Mouse (Mus musculus): ENCODE results near the gene Hectd1. TPM values are rescaled to one million over a fixed set of nuclear protein-coding genes. Genes with fewer than 3 reads are reported as not detected.

The Hectd1 gene
- polyA plus RNA-seq, 1 experiment from 2014 or later: 35.9 TPM

- no peak overlapping the region for H3K9ac ChIP-seq
- no peak for ATAC-seq (ENCODE audit: low read depth)
- no peaks in the 10 kb centered on the region for H3K27me3 ChIP-seq
- 0 out of 2 replicates have a peak overlapping the region, but pooled peaks have one; percentile 33 for H3K27ac ChIP-seq (replicated peaks)
- H3K9me3 ChIP-seq: no peaks in the 10 kb centered on the region
- 0 out of 2 replicates have a peak, but pooled peaks cover 2% of the 10 kb centered on the region for H3K4me1 ChIP-seq (replicated peaks)
- no peak overlapping the region for H3K4me3 ChIP-seq
- H3K36me3 ChIP-seq: no peaks in the 10 kb centered on the region
- H3K4me2 ChIP-seq: no peak overlapping the region
- WGBS: 74% methylated on average over 14 of the region's 14 CpGs
Observed at GRCm38 (mm10) chr12:51708941-51709686, 120.2 kb downstream of the Hectd1 start.

GRCm38 (mm10) chr12:51706673-51707235 is 122.6 kb downstream of the Hectd1 start:
- peaks cover 7% of the 10 kb centered on the region; the same call in 1 of the 2 replicates for H3K4me1 ChIP-seq (replicated peaks)
- H3K36me3 ChIP-seq: no peaks in the 10 kb centered on the region
- H3K9ac ChIP-seq: no peak overlapping the region
- ATAC-seq (ENCODE audit: low read depth): no peak
- H3K27me3 ChIP-seq: no peaks in the 10 kb centered on the region
- H3K27ac ChIP-seq (replicated peaks): no peak overlapping the region
- no peak overlapping the region for H3K4me2 ChIP-seq
- H3K4me3 ChIP-seq: no peak overlapping the region
- no peaks in the 10 kb centered on the region for H3K9me3 ChIP-seq
- 90% methylated on average over 5 of the region's 5 CpGs for WGBS

DNA sequence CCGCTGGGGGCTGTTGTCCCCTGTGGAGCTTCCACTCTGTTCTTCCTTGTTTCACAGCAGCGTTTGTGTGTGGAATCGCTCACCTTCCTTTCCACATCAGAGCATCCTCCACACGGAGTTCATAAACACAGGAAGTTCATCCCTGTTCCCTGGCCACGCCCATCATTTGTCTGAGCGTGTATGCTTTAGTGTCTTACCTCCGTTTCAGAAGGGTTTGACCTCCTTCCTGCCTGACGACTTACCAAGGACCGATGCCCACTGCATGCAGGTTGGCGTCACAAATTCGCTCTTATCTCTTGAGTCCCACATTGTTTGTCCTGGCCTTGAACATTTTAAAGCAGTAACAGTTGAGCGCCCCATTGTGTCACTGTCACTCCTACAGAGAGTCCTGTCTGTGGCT is 123.6 kb downstream of the Hectd1 start:
- H3K36me3 ChIP-seq: no peaks in the 10 kb centered on the region
- no peaks in the 10 kb centered on the region for H3K27me3 ChIP-seq
- H3K4me3 ChIP-seq: no peak overlapping the region
- H3K9ac ChIP-seq: no peak overlapping the region
- no peak for ATAC-seq (ENCODE audit: low read depth)
- no peak overlapping the region for H3K27ac ChIP-seq (replicated peaks)
- 0 out of 2 replicates have a peak, but pooled peaks cover 3% of the 10 kb centered on the region for H3K9me3 ChIP-seq
- 81% methylated on average over 12 of the region's 12 CpGs for WGBS
- H3K4me2 ChIP-seq: no peak overlapping the region
- H3K4me1 ChIP-seq (replicated peaks): peaks cover 7% of the 10 kb centered on the region; the same call in 1 of the 2 replicates

DNA sequence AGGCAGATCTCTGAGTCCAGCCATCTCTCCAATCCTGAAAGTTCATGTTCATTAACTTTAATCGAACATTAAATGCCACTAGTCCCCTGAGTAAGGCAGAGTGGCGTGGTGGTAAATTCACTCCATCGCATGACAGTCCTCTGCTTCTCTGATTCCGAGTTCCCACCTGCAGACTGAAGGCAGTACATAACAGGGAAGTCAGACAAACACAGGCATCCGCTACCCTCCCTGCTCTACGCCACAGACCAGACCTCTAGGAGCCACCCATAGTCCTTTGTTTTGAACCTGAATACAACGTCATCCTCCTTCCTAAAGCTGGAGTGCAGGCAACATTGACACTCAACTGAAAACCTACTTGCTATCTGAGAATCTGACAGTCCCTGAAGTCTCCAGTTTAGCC is 124.8 kb downstream of the Hectd1 start:
- no peaks in the 10 kb centered on the region for H3K27me3 ChIP-seq
- WGBS: 67% methylated on average over 7 of the region's 7 CpGs
- H3K9ac ChIP-seq: no peak overlapping the region
- H3K27ac ChIP-seq (replicated peaks): no peak overlapping the region
- H3K4me1 ChIP-seq (replicated peaks): peaks cover 7% of the 10 kb centered on the region; the same call in 1 of the 2 replicates
- no peaks in the 10 kb centered on the region for H3K36me3 ChIP-seq
- no peak overlapping the region for H3K4me3 ChIP-seq
- no peak overlapping the region for H3K4me2 ChIP-seq
- no peak for ATAC-seq (ENCODE audit: low read depth)
- H3K9me3 ChIP-seq: 0 out of 2 replicates have a peak, but pooled peaks cover 3% of the 10 kb centered on the region

DNA sequence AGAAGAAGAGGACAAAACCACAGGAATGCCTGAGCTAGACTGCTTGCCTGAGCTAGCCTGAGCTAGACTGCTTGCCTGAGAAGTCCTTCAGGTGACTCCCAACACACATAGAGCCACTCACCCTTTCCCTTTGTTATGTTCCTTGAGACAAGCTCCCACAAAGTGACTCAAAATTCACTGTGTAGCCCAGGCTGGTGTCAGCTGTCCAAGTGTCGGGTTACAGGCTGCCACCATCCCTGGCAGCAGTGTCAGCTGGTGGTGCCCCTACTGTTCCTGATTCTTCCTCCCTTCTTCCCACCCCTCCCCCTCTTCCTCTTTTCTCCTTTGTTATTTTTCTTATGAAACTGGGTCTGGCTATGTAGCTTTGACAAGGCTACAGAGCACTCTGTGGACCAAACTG is 125.5 kb downstream of the Hectd1 start:
- no peak overlapping the region for H3K27ac ChIP-seq (replicated peaks)
- H3K9ac ChIP-seq: 0 out of 2 replicates have a peak overlapping the region, but pooled peaks have one; percentile 17
- WGBS: 14% methylated on average over 1 of the region's 1 CpGs
- 0 out of 2 replicates have a peak, but pooled peaks cover 3% of the 10 kb centered on the region for H3K9me3 ChIP-seq
- no peak for ATAC-seq (ENCODE audit: low read depth)
- no peaks in the 10 kb centered on the region for H3K27me3 ChIP-seq
- H3K36me3 ChIP-seq: no peaks in the 10 kb centered on the region
- H3K4me2 ChIP-seq: no peak overlapping the region
- H3K4me3 ChIP-seq: no peak overlapping the region
- H3K4me1 ChIP-seq (replicated peaks): peaks cover 7% of the 10 kb centered on the region; the same call in 1 of the 2 replicates

- Histone ChIP-seq H3K9me3 (0 out of 2 replicates have a peak, but pooled peaks cover 3% of the 10 kb centered on the region), H3K4me2 (no peak overlapping the region), H3K27me3 (no peaks in the 10 kb centered on the region), H3K4me1 (replicated peaks) (peaks cover 7% of the 10 kb centered on the region; the same call in 1 of the 2 replicates), H3K4me3 (no peak overlapping the region), H3K9ac (no peak overlapping the region), H3K27ac (replicated peaks) (no peak overlapping the region), H3K36me3 (no peaks in the 10 kb centered on the region)
- ATAC-seq (ENCODE audit: low read depth): no peak
Observed at GRCm38 (mm10) chr12:51701723-51702122, 127.6 kb downstream of the Hectd1 start.

DNA sequence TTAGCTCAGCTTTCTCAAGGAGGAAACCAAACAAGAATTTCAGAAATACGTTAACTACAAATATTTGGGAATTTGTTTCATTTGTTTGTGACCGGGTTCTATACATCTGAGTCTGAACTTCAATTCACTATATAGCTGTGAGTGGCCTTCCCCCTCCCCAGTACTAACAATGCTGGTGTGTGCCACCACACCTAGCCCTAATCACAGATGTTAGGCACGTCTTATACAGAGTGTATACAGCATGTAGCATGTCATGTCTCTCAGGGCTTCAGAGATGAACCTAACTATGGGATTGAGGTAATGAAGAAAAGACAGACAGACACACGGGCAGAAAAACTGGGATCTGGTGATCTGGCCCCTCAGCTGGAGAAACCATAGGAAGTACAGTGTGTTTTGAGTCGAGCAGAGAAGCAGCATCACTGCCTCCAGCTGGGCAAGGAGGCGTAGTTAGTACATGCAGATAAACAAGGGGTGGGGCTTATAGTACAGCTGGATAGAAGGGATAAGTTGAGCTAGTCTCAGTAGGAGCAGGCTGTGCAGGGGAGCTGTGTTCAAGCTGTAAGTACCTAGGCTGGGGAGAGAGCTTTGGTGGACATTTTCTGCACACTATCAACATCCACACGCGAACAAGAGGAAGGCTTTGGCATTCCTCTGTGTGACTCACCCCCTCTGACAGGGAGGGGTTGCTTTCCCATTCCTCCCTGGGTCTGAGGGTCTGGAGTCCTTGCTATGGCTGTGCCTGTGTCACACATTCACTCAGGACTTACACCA is 129.5 kb downstream of the Hectd1 start:
- no peak for ATAC-seq (ENCODE audit: low read depth)
- no peaks in the 10 kb centered on the region for H3K36me3 ChIP-seq
- no peaks in the 10 kb centered on the region for H3K27me3 ChIP-seq
- H3K4me2 ChIP-seq: no peak overlapping the region
- H3K4me3 ChIP-seq: no peak overlapping the region
- no peak overlapping the region for H3K27ac ChIP-seq (replicated peaks)
- WGBS: 61% methylated on average over 8 of the region's 8 CpGs
- H3K9me3 ChIP-seq: 0 out of 2 replicates have a peak, but pooled peaks cover 3% of the 10 kb centered on the region
- no peak overlapping the region for H3K9ac ChIP-seq
- H3K4me1 ChIP-seq (replicated peaks): peaks cover 7% of the 10 kb centered on the region; the same call in 1 of the 2 replicates

DNA sequence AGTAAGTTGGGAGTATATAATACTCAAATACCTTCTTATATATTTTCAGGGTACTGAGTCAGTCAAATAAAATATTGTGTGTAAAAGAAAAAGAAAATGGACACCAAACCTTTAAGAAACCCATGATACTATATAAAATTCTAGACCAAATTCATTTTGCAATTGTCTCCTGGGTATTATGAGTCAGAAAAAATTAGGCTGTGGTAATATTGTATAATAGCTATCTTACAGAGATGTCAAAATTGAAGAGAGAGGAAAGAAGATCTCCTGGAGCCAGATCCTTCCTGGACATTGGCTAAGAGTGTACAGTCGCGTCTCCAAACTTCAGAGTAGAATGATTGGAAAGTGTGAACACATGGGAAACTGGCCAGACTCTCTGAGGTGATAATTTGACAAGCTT is 133.2 kb downstream of the Hectd1 start:
- ATAC-seq (ENCODE audit: low read depth): no peak
- H3K27me3 ChIP-seq: no peaks in the 10 kb centered on the region
- no peaks in the 10 kb centered on the region for H3K36me3 ChIP-seq
- H3K4me3 ChIP-seq: no peak overlapping the region
- no peak overlapping the region for H3K9ac ChIP-seq
- H3K9me3 ChIP-seq: no peaks in the 10 kb centered on the region
- H3K27ac ChIP-seq (replicated peaks): no peak overlapping the region
- no peak overlapping the region for H3K4me2 ChIP-seq
- WGBS: 96% methylated on average over 2 of the region's 2 CpGs
- H3K4me1 ChIP-seq (replicated peaks): peaks cover 4% of the 10 kb centered on the region; the same call in 1 of the 2 replicates

- ATAC-seq (ENCODE audit: low read depth): no peak
Observed at GRCm38 (mm10) chr12:51694966-51695365, 134.4 kb downstream of the Hectd1 start.

GRCm38 (mm10) chr12:51694096-51694495 is 135.2 kb downstream of the Hectd1 start:
- Histone ChIP-seq H3K27ac (replicated peaks) (no peak overlapping the region), H3K9ac (no peak overlapping the region)

More at GRCm38 (mm10) chr12:51694966-51695365, 134.4 kb downstream of the Hectd1 start:
- Histone ChIP-seq H3K9me3 (no peaks in the 10 kb centered on the region), H3K36me3 (no peaks in the 10 kb centered on the region), H3K4me3 (no peak overlapping the region), H3K4me1 (replicated peaks) (peaks cover 4% of the 10 kb centered on the region), H3K9ac (no peak overlapping the region), H3K27me3 (no peaks in the 10 kb centered on the region), H3K4me2 (no peak overlapping the region), H3K27ac (replicated peaks) (no peak overlapping the region)
- 95% methylated on average over 1 of the region's 1 CpGs for WGBS

More at GRCm38 (mm10) chr12:51694096-51694495, 135.2 kb downstream of the Hectd1 start:
- Histone ChIP-seq H3K36me3 (no peaks in the 10 kb centered on the region), H3K27me3 (no peaks in the 10 kb centered on the region), H3K4me1 (replicated peaks) (peaks cover 12% of the 10 kb centered on the region), H3K4me3 (no peak overlapping the region), H3K4me2 (no peak overlapping the region), H3K9me3 (no peaks in the 10 kb centered on the region)
- ATAC-seq (ENCODE audit: low read depth): no peak

Measured in neural tube, embryonic 13.5 days (tissue).